Mouse (Mus musculus): Measurements from ENCODE around the gene Itm2b.

The Itm2b gene

DNA sequence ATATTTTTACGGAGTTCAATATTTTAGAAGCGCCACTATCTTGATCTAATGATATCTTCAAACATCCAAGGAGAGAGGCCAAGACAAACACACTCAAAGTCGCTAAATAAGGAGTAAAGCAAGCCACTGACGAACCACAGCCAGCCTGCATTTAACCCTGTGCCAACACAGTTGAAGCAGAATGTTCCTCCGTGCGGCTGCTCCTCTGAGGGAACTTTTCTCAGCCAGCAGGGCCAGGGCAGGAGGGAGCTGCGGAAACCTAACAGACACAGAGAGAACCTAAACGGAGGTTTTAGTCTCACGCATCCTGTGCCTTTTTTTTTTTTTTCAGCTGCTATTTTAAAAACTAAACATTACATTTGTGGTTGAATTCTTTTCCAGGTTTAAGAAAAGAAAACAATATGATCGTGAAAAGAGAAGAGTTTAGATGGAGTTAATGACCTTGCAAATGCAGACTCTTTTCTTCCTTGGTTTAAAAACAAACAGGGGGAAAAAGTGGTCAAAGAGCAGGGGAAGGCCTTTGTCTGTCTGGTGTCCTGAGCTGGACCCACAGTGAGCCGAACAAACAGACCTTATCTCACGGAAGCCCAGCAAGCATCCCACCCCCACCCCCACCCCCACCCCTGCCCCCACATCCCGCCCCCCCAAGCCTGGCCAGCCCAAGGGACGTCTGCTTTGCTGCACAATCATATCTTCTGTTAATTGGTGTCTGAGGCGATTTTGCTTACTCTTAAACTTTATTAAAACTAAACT, 15.0 kb upstream of the Itm2b start:
- in situ Hi-C loops (cut with MboI; ENCODE audit: low pct_unique_long_range_greater_than_20kb in 1 of 2, low sequenced_read_pairs in 2 of 2, unreplicated experiment in 1 of 2): no loop called here

DNA sequence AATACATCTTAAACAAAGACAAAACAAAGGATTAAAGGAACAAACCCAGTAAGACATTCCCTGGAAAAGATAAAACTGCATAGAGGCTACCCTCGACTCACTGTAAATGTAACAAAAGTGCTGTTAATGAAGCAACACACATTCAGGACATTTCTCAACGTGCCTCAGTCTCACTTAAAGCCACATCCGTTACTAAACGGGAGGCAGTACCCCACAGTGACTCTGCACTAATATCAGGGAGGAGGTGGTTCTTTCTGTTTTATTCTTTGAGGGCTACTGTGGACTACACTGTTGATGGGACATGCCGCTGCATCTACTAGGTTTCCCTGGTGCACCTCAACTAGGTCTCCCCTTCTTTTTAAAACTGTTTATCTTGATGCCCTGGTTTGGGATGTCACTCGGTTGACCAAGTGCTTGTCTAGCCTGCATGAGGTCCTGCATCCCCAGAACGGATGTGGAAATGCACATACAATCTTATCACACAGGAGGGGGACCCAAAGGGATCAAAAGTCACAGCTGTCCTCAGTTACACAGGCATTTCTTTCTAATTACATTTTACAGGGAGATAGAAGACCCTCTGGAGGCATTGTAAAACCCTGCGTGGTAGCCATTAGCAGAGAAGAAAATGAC, 13.4 kb upstream of the Itm2b start:
- in situ Hi-C loops (cut with MboI; ENCODE audit: low pct_unique_long_range_greater_than_20kb in 1 of 2, low sequenced_read_pairs in 2 of 2, unreplicated experiment in 1 of 2): no loop called here

- in situ Hi-C loops (cut with MboI; ENCODE audit: low pct_unique_long_range_greater_than_20kb in 1 of 2, low sequenced_read_pairs in 2 of 2, unreplicated experiment in 1 of 2): no loop called here
These were observed 10.7 kb upstream of the Itm2b start for GRCm38 (mm10) chr14:73395750-73396149.

DNA sequence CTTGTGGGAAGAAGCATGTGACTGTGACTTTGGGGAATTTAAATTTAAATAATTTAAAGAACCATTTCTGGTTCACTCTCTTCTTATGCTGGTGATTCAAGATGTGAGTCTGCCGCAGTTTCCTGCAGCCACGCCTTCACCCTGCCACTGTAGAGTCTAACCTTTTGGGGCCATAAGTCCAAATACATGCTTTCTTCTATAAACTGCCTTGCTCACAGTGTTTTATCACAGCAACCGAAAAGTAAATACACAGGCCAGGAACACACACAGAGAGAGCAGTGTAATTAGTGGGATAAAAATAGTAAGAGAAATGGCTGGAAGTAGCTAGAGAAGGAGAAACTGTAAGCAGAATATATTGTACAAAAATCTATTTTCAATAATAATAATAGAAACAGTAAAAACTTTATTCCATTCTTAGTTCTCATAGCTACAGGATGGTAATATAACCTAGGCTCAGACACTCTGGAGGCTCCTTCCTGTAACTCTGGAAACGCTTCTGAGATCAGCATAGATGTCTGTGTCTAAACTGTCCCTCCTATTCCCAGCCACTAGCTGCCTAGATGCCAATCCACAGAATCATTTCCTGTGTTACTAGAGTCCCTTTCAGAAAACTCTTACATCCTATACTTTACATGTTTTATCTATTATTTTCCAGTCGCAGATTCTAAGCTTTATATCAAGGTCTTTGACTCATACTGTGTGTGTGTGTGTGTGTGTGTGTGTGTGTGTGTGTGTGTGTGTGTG, 9.3 kb upstream of the Itm2b start:
- in situ Hi-C loops (cut with MboI; ENCODE audit: low pct_unique_long_range_greater_than_20kb in 1 of 2, low sequenced_read_pairs in 2 of 2, unreplicated experiment in 1 of 2): no loop called here

DNA sequence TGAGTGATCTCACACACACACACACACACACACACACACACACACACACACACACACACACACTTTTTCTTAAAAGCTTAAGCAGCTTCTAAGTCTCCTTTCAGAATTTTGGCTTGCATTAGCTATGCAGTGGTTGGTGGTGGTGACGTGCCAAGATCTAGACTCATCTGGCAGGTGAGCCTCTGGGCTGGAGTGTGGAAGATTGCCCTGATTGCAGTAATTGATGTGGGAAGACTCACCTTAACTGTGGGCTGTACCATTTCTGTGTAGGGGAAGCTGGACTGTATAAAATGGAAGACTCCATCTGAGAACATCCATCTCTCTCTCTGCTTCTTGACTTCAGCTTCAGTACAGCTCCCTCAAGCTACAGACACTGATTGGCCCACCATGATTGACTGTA, 6.4 kb upstream of the Itm2b start:
- in situ Hi-C loops (cut with MboI; ENCODE audit: low pct_unique_long_range_greater_than_20kb in 1 of 2, low sequenced_read_pairs in 2 of 2, unreplicated experiment in 1 of 2): no loop called here

- in situ Hi-C loops (cut with MboI; ENCODE audit: low pct_unique_long_range_greater_than_20kb in 1 of 2, low sequenced_read_pairs in 2 of 2, unreplicated experiment in 1 of 2): no loop called here
These were observed 5.1 kb upstream of the Itm2b start for GRCm38 (mm10) chr14:73390196-73390595.

GRCm38 (mm10) chr14:73389059-73389458, 4.0 kb upstream of the Itm2b start:
- in situ Hi-C loops (cut with MboI; ENCODE audit: low pct_unique_long_range_greater_than_20kb in 1 of 2, low sequenced_read_pairs in 2 of 2, unreplicated experiment in 1 of 2): no loop called here

GRCm38 (mm10) chr14:73388546-73388945, 3.5 kb upstream of the Itm2b start:
- in situ Hi-C loops (cut with MboI; ENCODE audit: low pct_unique_long_range_greater_than_20kb in 1 of 2, low sequenced_read_pairs in 2 of 2, unreplicated experiment in 1 of 2): no loop called here

DNA sequence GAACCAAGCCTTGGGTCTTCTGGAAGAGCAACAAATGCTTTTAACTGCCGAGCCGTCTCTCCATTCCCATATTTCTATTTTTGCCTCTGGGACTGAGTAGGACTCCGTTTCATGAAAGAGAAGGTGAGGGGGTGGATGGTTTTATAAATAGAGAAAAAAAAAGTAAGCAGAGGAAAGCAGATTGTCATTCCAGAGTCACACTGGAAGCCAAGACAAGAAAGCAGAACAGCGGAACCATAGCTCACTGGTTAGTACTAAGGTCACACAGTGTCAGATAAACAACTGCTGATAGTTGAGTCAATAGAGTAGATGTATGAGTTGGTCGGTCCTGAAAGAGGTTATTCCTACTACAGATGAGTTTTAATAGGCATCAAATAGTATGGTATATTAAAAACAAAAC, 1.4 kb upstream of the Itm2b start:
- in situ Hi-C loops (cut with MboI; ENCODE audit: low pct_unique_long_range_greater_than_20kb in 1 of 2, low sequenced_read_pairs in 2 of 2, unreplicated experiment in 1 of 2): no loop called here

DNA sequence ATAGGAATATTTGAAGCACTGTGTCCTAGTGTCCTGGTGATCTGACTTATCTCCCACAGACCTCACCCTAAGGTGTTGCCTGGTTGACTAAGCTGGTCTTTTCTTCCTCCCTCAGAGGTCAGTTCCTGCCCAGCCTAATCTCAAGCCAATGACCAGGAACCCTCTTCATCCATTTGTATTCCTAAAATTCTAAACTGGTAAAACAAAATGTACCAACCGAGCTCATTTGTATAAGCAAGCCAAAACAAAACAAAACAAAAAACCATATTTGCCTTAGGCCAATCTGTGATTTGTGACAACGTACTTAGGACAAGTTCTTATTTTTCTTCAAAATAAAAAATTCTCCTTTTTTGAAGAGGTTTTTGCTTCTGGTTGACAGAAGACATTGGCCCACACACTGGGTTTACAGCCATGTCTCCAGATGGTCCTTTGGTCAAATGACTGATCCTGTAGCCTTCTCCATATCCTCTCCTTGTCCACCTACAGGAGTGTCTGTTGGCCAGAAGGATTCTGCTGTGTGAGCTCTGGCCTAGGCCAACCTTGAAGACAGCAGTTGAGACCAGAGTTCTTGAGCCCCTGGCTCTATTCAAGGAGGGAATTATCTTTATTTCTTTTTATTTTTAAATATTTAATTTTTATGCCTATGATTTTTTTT, 758 bp upstream of the Itm2b start:
- in situ Hi-C loops (cut with MboI; ENCODE audit: low pct_unique_long_range_greater_than_20kb in 1 of 2, low sequenced_read_pairs in 2 of 2, unreplicated experiment in 1 of 2): no loop called here

GRCm38 (mm10) chr14:73384546-73384912, 560 bp downstream of the Itm2b start:
- in situ Hi-C loops (cut with MboI; ENCODE audit: low pct_unique_long_range_greater_than_20kb in 1 of 2, low sequenced_read_pairs in 2 of 2, unreplicated experiment in 1 of 2): no loop called here

DNA sequence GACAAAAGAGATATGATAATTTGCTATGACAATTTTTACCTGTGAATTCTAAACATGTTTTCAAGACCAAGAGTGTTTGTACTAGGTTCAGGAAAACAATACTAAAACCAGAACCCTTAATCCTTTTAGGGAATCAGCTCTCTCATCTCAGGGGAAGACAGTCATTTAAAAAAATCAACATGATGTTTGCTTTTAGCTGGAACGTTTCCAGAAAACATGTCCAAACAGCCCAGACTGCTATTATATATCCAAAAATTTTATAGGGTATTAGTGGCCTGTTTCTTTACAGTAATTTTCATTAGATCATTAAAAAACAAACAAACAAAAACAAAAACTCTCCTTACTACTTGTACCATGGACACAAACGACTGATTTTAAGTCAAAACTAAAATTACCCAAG, 1.3 kb downstream of the Itm2b start:
- in situ Hi-C loops (cut with MboI; ENCODE audit: low pct_unique_long_range_greater_than_20kb in 1 of 2, low sequenced_read_pairs in 2 of 2, unreplicated experiment in 1 of 2): no loop called here

DNA sequence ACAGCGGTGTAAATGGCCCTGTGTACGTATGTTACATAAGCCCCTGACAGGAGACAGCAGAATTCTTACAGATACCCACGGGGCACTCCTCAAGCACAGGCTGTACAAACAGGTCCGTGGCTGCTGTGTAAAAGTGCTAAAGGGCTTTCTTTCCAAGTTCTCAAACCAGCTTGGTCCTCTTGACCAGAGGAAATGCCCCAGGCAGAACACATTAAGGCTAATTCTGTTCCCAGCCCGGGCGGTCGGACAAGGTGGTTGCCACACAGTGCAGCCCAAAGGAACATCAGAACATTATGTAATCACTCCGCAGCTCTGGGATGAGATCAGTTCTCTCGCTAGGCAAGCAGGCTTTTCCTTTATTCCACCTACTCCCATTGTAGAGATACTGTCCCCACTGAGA, 2.4 kb downstream of the Itm2b start:
- in situ Hi-C loops (cut with MboI; ENCODE audit: low pct_unique_long_range_greater_than_20kb in 1 of 2, low sequenced_read_pairs in 2 of 2, unreplicated experiment in 1 of 2): no loop called here

GRCm38 (mm10) chr14:73381559-73381958, 3.5 kb downstream of the Itm2b start:
- in situ Hi-C loops (cut with MboI; ENCODE audit: low pct_unique_long_range_greater_than_20kb in 1 of 2, low sequenced_read_pairs in 2 of 2, unreplicated experiment in 1 of 2): no loop called here

GRCm38 (mm10) chr14:73377804-73378203, 7.3 kb downstream of the Itm2b start:
- in situ Hi-C loops (cut with MboI; ENCODE audit: low pct_unique_long_range_greater_than_20kb in 1 of 2, low sequenced_read_pairs in 2 of 2, unreplicated experiment in 1 of 2): no loop called here

GRCm38 (mm10) chr14:73376920-73377319, 8.2 kb downstream of the Itm2b start:
- in situ Hi-C loops (cut with MboI; ENCODE audit: low pct_unique_long_range_greater_than_20kb in 1 of 2, low sequenced_read_pairs in 2 of 2, unreplicated experiment in 1 of 2): no loop called here

DNA sequence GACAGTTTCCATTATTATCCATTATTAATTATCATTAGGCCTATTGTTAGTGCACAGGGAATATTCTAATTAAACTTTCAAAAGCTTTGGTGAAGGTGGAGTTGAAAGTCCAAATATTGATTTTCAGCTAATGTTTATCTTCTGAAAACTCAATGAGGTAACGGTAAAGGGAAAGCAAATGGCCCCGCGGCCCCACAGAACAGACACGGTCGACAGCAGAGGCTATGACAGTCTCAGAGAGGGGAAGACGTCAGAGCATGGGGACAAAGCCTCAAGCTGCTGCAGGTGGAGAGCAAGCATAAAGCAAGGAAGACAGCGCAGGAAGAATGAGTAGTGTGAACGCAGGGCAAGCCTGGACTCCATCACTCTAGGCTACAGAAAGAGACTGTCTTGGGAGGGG, 9.2 kb downstream of the Itm2b start:
- in situ Hi-C loops (cut with MboI; ENCODE audit: low pct_unique_long_range_greater_than_20kb in 1 of 2, low sequenced_read_pairs in 2 of 2, unreplicated experiment in 1 of 2): no loop called here

GRCm38 (mm10) chr14:73375445-73375844, 9.6 kb downstream of the Itm2b start:
- in situ Hi-C loops (cut with MboI; ENCODE audit: low pct_unique_long_range_greater_than_20kb in 1 of 2, low sequenced_read_pairs in 2 of 2, unreplicated experiment in 1 of 2): no loop called here

DNA sequence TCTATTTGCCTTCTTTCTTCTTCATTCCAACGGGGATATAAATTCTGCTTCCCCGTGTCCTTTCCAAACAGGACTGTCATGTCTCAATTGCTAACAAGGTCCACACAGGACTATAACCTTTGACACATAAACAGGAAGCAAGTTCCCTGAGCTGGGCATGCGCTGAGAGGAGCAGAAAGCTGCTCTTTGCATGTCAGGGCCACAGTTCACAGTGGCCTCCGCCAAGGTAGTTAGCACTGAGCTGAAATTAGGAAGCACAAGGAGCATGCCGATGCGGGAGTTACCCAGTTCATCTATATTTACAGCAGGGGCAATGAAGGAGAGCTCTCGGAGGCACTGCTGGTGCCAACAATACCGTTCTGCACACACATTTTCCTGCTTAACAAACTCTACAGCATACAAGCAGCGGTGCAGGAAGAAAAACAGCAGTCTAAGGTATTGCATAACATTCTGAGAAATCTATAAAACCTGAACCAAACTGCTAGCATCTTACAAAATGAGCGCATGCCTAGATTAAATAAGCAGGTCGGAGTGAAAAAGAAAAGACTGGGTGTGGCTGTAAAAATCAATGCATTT, 10.7 kb downstream of the Itm2b start:
- in situ Hi-C loops (cut with MboI; ENCODE audit: low pct_unique_long_range_greater_than_20kb in 1 of 2, low sequenced_read_pairs in 2 of 2, unreplicated experiment in 1 of 2): no loop called here
